Mouse (Mus musculus): ENCODE results near the gene Grik5. TPM values are rescaled to one million over a fixed set of nuclear protein-coding genes. Genes with fewer than 3 reads are reported as not detected.

Gene Grik5
- 1 to 10 TPM; 4.4 to 5.7 TPM for total RNA-seq (2021)

DNA sequence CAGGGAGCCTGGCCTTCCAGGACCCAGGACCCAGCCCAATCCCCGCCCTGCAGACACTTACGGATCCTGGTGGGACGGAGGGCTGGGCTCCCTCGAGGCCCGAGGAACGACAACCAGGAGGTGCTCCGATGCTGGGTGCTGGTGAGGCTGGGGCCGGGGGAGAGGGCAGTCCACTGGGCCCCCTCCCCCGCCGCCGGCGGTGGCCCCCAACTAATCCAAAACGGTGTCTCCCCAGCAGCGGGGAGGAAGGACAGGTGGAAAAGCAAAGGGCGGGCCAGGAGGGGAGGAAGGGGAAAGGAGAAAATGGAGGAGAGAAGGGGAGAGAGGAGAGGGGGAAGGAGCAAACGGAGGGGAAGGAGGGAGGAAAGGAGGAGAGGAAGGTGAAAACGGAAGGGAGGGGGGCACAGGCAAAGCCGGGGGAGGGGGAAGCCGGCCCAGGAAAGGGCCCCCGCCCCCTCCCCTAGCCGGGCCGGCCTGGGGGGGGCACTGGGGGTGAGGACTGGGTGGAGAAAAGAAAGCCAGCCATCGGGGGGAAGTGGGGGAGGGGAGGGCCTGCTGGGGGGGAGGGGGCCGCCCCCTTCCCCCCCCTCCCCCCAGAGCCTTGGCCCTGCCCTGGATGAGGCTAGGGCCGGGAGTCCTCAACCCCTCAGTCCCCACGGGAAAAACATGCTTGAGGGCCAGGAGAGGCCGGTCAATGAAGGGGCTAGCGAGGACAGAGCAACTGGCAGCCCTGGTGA, at the start of gene Grik5, which contains the start of gene Zfp574:
Gene Grik5 (minus strand): TSS at position 368 of the 737 bp plus-strand sequence.
Gene Zfp574 (plus strand): TSS at position 589 of the 737 bp plus-strand sequence.
- intact Hi-C loops (cut with DNase I), result loop anchor here (5.0 to 10.0 kb wide), 3 partner anchors 170 to 583 kb away; partner anchors contain the start of genes Arhgef1, Bckdha and Exosc5
- DNase-seq, result peak in 1 of 2 experiments; percentile 27

GRCm38 (mm10) chr7:25121240-25121786, 49.2 kb upstream of the Grik5 start:
- intact Hi-C loops (cut with DNase I), result no loop called here

DNA sequence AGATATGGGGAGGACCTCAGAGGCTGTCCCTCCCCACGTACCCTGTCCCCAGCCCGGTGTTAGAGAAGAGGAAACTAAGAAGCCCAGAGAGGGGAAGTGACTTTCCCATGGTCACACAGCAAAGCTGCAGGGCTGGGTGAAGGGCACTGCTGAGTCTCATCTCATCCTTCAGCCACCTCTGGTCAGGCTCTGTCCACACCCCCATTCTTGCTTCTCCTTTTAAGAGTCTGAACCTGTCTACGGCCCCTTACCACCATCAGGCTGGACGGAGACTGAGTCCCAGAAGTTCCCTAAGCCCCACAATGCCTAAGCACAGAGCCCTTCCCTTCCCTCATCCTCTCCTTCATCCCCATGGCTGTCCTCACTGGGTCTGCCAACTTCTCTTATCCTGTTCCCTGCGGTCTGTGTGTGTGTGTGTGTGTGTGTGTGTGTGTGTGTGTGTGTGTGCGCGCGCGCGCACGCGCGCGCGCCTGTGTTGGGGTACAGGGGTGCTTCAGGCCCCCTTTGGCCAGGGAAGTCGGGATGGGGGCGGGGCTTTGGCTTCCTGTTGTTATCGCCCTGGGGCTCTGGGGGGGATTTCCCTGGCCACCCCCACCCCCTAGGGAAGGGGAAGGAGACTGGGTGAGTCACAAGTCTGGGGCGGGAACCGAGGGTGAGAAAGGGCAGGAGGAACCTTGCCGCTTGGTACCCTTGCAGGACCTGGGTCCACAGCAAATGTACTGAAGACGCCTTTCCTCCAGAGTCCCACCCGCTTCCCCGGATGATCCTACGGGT, 48.1 kb upstream of the Grik5 start:
- peak; percentile 36 to 46 for DNase-seq
- intact Hi-C loops (cut with DNase I), result no loop called here

More at GRCm38 (mm10) chr7:25121240-25121786, 49.2 kb upstream of the Grik5 start:
- DNase-seq, result no peak

DNA sequence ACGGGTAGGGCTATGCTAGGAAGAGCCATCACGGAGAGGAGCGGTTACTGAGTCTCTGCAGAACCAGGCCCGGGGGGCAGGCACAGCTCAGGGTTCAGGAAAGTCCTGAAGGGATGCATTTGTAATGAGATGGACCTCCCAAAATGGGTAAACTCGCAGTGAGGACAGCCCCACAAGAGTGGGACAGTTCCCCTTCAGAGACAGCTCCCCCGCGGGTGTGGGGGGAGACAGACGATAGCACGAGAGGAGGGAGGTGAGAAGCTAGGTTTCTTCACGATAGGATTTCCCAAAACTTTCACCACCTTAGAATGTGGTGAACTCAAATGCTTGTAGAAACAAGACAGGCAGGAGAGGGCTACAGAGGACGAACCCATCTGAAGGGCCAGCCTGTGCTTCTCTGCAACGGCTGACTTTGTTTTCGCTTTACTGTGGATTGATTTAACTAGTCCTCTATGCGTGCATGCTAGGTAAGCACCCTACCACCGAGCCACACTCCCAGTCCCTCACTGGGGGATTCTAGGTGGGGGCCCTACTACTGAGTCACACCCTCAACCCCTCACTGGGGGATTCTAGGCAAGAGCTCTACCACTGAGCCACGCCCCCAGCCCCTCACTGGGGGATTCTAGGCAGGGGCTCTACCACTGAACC, 40.9 kb upstream of the Grik5 start:
- intact Hi-C loops (cut with DNase I), result no loop called here
- DNase-seq, result no peak

- DNase-seq, result no peak
- intact Hi-C loops (cut with DNase I), result no loop called here
These were observed 40.2 kb upstream of the Grik5 start for GRCm38 (mm10) chr7:25112178-25112955.

GRCm38 (mm10) chr7:25110336-25110735, 38.2 kb upstream of the Grik5 start:
- DNase-seq, result no peak
- intact Hi-C loops (cut with DNase I), result no loop called here

DNA sequence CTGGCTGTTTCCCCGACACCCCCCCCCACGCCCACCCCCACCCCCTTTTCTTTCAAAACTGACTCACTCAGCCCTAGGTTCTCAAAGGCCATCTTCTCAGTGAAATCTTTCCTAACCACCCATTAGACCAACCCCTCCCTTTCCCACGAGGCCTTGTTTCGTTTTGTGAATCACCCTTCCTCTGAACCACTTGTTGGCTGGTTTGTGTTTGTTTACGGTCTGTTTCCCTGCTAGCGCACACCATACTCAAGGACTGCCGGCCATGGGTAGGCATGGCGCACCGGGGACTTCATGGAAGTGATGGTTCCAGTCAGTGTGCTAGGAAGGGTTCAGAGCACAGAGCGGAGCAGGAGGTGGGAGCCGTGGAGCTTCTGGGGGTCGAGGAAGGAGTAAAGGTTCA, 37.2 kb upstream of the Grik5 start:
- intact Hi-C loops (cut with DNase I), result no loop called here
- no peak for DNase-seq

GRCm38 (mm10) chr7:25106790-25107502, 34.8 kb upstream of the Grik5 start:
- intact Hi-C loops (cut with DNase I), result no loop called here
- DNase-seq, result no peak

DNA sequence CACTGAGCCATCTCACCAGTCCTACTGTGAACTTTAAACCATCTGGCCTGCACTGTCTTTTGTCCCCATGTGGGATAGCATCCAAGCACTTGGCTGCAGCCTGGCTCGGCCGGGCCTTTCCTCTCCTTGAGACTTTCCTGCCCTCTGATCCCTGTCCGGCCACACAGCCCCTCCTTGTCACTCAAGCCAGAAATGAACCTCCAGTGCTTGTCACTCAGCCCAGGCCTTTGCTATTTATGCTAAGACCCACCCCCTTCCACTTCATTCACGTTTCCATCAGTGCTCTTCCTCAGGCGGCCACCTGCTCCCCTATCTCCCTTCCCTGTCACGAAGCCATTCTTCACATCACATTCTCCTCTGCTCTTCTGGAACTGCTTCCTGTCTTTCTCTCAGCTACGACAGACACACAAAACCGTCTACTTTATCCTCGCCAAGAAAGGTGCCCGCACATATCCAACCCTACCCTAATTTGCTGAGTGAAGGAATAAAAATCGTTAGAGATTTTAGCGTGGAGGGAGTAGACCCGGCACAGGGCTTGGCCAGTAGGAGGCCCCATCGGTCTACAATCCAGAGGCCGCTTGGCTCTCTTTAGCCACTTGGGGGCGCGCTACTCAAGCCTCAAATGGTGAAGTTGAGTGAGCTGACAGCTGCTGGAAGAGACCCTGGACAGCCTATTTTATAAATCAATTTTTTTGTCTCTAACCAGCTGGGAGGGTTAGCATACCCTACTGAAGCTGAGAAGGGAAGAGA, 33.4 kb upstream of the Grik5 start:
- intact Hi-C loops (cut with DNase I), result loop anchor here (1.0 kb wide), 1 partner anchor 82 kb away; no protein-coding TSS in a partner anchor
- DNase-seq, result peak; percentile 77 to 79

DNA sequence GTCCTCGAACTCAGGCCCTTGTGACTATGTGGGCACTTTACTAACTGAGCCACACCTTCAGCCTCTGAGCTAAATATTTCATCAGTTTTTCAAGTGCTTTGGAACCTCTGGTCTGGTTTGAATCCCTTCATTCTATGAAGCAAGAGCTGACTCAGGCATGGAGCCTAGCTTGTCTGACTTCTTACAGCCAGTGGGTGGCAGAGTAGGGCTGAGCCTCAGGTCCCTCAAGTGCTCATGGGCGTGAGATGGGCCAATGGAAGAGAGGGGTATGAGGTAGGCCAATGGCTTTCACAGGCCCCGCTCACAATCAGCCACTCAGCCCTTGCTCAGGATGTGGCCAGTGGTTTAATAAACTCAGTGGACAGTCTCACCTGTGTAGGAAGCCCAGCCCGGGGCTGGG, 27.4 kb upstream of the Grik5 start:
- no peak for DNase-seq
- intact Hi-C loops (cut with DNase I), result no loop called here

DNA sequence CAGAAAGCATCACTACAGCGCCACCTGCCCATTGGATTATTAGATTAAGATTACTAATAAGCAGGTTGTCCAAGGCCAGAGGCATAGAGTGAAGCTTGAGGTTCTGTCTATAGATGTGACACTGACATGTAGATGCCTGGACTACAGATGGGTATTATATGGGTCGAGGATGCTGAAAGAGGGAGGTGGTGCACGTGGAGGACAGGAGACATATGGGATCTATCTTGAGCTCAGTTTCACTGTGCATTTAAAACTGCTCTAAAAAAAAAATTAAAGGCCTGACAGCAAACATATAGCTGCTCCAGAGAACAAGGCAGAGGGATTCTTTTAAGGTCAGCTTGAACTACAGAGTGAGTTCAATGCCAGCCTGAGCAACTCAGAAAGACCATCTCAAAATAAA, 26.0 kb upstream of the Grik5 start:
- DNase-seq, result no peak
- intact Hi-C loops (cut with DNase I), result no loop called here

DNA sequence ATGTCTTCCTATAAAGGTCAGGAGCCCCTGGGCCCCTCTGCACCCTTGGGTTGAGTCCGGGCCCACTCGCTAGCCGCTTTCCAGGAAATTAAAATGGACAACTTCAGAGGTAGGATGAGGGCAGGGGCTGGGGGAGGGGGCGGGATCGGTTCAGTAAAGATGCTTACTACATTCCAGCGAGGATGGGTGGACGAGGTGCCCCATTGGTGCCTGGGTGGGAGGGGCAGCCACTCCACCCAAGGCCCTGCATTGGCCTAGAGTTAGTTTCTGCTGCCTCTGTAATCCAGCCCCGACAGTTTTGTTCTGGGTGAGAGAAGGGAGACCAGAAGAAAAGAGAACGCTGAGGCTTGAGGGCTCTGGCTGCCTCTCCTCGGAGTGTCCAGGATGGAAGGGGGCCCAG, 17.7 kb upstream of the Grik5 start:
- intact Hi-C loops (cut with DNase I), result no loop called here
- no peak for DNase-seq

GRCm38 (mm10) chr7:25088968-25089367, 16.8 kb upstream of the Grik5 start:
- intact Hi-C loops (cut with DNase I), result no loop called here
- no peak for DNase-seq

DNA sequence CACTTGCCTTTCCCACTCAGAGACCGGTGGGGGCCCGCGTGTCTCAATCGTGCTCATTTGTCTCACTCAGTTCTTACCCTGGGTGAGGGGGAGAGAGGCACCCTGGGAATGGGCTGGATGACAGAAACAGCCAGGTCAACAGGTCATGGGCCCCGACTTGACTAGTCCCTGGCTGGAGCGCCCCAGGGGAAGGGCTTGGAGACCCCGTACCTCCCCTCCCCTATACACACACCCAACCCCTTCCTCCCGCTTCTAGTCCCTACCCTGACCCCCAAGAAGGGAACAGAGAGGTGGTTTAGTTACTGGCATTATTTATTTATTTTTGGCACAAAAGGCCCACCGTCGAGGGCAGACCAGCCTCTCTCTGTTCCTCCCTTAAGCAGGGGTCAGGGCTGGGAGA, 16.4 kb upstream of the Grik5 start:
- intact Hi-C loops (cut with DNase I), result no loop called here

DNA sequence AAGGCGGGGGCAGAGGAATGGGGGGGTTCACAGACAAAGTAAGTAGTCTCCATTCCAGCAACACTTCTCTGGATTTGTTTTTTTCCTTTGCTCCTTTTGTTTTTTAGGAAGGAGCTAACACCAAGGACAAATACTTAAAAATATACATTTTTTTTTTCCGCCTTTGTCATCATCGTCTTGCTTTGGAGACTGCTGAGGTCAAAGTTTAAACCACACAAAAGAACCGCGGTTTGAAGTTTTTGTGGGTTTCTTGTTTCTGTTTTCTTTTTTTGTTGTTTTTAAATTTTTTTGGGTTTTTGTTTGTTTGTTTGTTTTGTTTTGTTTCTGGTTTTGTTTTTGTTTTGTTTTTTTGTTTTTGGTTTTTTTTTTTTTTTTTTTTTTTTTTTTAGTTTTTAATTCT, 15.8 kb upstream of the Grik5 start:
- DNase-seq, result no peak
- intact Hi-C loops (cut with DNase I), result loop anchor here (2.0 kb wide), 1 partner anchor 21 kb away; no protein-coding TSS in a partner anchor

More for the DNA sequence above, 16.4 kb upstream of the Grik5 start:
- no peak for DNase-seq

DNA sequence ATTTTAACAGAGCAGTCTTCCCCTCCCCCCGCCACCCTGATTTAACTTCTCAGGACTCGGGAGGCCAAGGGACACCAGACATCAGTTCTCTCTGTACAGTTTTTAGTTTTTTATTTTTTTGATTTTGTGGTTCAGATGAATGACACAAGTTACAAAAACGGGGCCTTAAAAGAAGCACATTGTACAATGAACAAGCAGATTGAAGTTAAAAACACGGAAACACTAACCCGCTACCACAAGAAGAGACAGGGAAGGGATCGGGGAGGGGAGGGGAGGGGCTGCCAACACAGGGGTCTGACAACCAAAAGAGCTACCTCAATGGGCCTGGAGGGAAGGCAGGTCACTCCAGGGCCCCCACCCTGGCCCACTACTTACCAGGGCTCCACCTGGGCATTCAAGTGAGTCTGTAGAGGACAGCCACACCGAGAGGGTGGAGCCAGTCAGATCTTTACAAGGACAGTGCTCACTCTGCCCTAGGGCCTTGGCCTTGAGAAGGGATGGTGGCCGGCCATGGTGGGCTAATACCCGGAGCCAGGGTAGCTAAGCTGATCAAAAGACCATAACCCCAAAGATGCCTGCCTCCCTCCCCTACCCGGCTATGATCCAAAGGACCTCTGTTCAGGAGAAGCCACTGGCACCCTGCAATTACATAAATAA, 15.2 kb upstream of the Grik5 start:
- DNase-seq, result no peak
- intact Hi-C loops (cut with DNase I), result loop anchor here (2.0 kb wide), 1 partner anchor 21 kb away; no protein-coding TSS in a partner anchor

DNA sequence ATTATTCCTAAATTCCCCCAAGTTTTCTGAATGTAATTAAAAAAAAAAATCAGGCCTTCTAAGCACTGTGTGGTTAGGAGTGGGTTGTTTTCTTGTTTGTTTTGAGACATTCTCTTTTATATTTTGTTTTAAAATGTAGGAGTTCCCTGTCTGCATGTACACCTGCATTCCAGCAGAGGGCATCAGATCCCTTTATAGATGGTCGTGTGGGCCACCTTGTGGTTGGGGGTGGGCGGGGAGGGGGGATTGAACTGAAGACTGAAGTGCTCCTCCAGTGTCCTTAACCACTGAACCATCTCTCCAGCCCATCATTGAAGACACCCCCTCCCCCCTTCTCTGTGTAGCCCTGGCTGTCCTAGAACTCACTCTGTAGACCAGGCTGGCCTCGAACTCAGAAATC, 14.5 kb upstream of the Grik5 start:
- intact Hi-C loops (cut with DNase I), result loop anchor here (2.0 kb wide), 1 partner anchor 20 kb away; no protein-coding TSS in a partner anchor

GRCm38 (mm10) chr7:25084621-25085020, 12.5 kb upstream of the Grik5 start:
- DNase-seq, result no peak
- intact Hi-C loops (cut with DNase I), result no loop called here

More for the DNA sequence above, 14.5 kb upstream of the Grik5 start:
- no peak for DNase-seq
